Mouse (Mus musculus): Measurements from ENCODE around the gene Dlk2.

- TF ChIP-seq CTCF (IDR thresholded peaks at IDR 0.05; ENCODE audit: control insufficient read depth, insufficient read depth, insufficient replicate concordance, low read depth, low read length) (no peak), POLR2A (IDR thresholded peaks at IDR 0.05; ENCODE audit: control insufficient read depth, low read depth, low read length) (no peak)
These were observed 38.8 kb upstream of the Dlk2 start for GRCm38 (mm10) chr17:46258279-46259053.

Data from testis, adult 2 months (tissue).